Mouse (Mus musculus) thymus, adult 2 months (tissue): ENCODE results near the gene Fam104a.

Experiments
- CTCF ChIP-seq: fragments of 200-500 bp; IDR thresholded peaks from 2 replicates; pipeline ENCODE4 v1.5.1; 2012; ENCODE audit warnings: mild to moderate bottlenecking, control low read depth, low read length, moderate library complexity, borderline replicate concordance; ENCODE audit not compliant: control insufficient read depth, poor library complexity, insufficient read depth; ENCODE audit errors: extremely low read depth
- POLR2A ChIP-seq: fragments of 200-500 bp; IDR thresholded peaks from 2 replicates; pipeline ENCODE4 v1.6.1; 2012; ENCODE audit warnings: mild to moderate bottlenecking, low read length, control low read depth, moderate library complexity; ENCODE audit not compliant: control insufficient read depth, poor library complexity, insufficient read depth; ENCODE audit errors: extremely low read depth

DNA sequence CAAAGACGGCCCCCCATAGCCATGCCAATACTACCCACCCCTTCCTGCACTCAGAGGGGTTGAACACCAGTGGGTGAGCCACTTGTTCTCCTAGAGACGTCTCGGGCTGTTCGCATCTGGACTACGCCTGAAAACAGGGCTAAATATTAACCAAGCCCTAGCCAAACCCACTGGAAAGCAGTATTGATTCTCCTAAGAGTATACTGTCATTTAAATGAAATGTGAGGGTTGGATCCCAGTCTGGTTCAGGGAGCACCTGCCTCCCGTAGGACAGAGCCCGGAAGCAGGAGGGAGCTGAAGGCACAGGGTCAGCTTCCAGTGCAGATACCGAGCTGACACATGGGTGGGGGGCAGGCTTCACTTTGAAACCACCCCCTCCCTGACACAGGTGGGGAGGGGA lies 52.1 kb downstream of the Fam104a start:
- TF ChIP-seq CTCF (no peak), POLR2A (no peak)
